In genomic region chr7:127136181-127137071, GRCm38 (mm10) we compare ENCODE assay signal across 18 mouse cellular contexts. TPM values are rescaled to one million over a fixed set of nuclear protein-coding genes. Genes with fewer than 3 reads are reported as not detected.
DNase-seq lines count a peak whose midpoint lies in the region; ATAC-seq lines count a peak whose summit lies in the region.
"Had no signal": no experiment of that assay in that cellular context is flagged by ENCODE, and none has a peak within 500 bp of the region (broad histone marks: within the 10 kb centered on the region; RNA-seq: fewer than 3 reads in every experiment).

No protein-coding gene starts in this region.

- peak; percentile 41 for DNase-seq in 416B (ENCODE audit: low read depth)
- DNase-seq in induced T-regulatory cell, adult 2 months (ENCODE audit: low read depth) = peak; percentile 68
- no peak for DNase-seq in adrenal gland, adult (ENCODE audit: inconsistent age in 2 of 2, low spot score in 1 of 2)
- no peak for DNase-seq in lung, postnatal 25 days (ENCODE audit: low spot score)
- DNase-seq in layer of hippocampus, adult 9-10 months (ENCODE audit: low spot score) = no peak
- no peak for DNase-seq in heart, postnatal 36 days
- DNase-seq: adrenal gland, adult 2 months; embryo, embryonic 11 days; kidney, adult 2 months; lung, postnatal 36 days had no signal

- peak; percentile 13 for ATAC-seq in CD4-positive, CD25-positive, alpha-beta regulatory T cell, adult 4 months
- ATAC-seq in monocyte, adult 5-6 weeks (replicated peaks; ENCODE audit: insufficient number of reproducible peaks, low FRiP score, low TSS enrichment, poor library complexity, severe bottlenecking) = peak; percentile 7

- intact Hi-C loops in heart, postnatal 36 days (cut with DNase I) = no loop called here

RNA-seq across cellular contexts. Expression of gene Spn, which starts 1.2 kb away (rescaled TPM):
- polyA plus RNA-seq in CD4-positive, CD25-positive, alpha-beta regulatory T cell, adult 4 months (2017; shearing (Covaris generic)) = 100 to 1,000 TPM; 101 to 103 TPM
- total RNA-seq in monocyte, adult 5-6 weeks (2017) = 1,218 to 1,278 TPM (median 1,233 TPM) in 3 replicates
- total RNA-seq in heart, postnatal 36 days (2021) = under 1 TPM; 0.76 to 0.92 TPM
- polyA plus RNA-seq: limb, embryonic 12.5 days had no signal

RNA-seq across cellular contexts. Expression of gene Qprt, which starts 14.4 kb away (rescaled TPM):
- 10 to 100 TPM in 1 of 2 experiments, 1 to 10 TPM in 1; 7.5 to 15.2 TPM for polyA plus RNA-seq in CD4-positive, CD25-positive, alpha-beta regulatory T cell, adult 4 months (2017; shearing (Covaris generic))
- 5.1 to 16.1 TPM (median 9.1 TPM) in 3 replicates for total RNA-seq in monocyte, adult 5-6 weeks (2017)
- total RNA-seq in heart, postnatal 36 days (2021) = not detected
- total RNA-seq: heart, adult 8-10 months; layer of hippocampus, adult 2 months had no signal

RNA-seq across cellular contexts. Expression of gene AI467606, which starts 45.3 kb away (rescaled TPM):
- 100 to 1,000 TPM; 274 to 321 TPM for polyA plus RNA-seq in CD4-positive, CD25-positive, alpha-beta regulatory T cell, adult 4 months (2017; shearing (Covaris generic))
- 34.3 to 52.4 TPM (median 39.3 TPM) in 3 replicates for total RNA-seq in monocyte, adult 5-6 weeks (2017)
- total RNA-seq in heart, postnatal 36 days (2021) = 1 to 10 TPM; 1.6 to 1.9 TPM

RNA-seq across cellular contexts. Expression of gene Zg16, which starts 49.3 kb away (rescaled TPM):
- polyA plus RNA-seq in CD4-positive, CD25-positive, alpha-beta regulatory T cell, adult 4 months (2017; shearing (Covaris generic)) = under 1 TPM in 1 of 2 experiments, not detected in 1; 0.81 TPM
- not detected in 3 replicates for total RNA-seq in monocyte, adult 5-6 weeks (2017)
- not detected for total RNA-seq in heart, postnatal 36 days (2021)
- total RNA-seq: adrenal gland, adult 2 months; ES-E14; heart, adult 8-10 months; layer of hippocampus, adult 2 months had no signal
- polyA plus RNA-seq: hindbrain, embryonic 13.5 days; kidney, adult 2 months; limb, embryonic 12.5 days; neural tube, embryonic 11.5 days had no signal

RNA-seq across cellular contexts. Expression of gene Cd2bp2, which starts 59.4 kb away (rescaled TPM):
- polyA plus RNA-seq in CD4-positive, CD25-positive, alpha-beta regulatory T cell, adult 4 months (2017; shearing (Covaris generic)) = 10 to 100 TPM; 39.7 to 51.9 TPM
- 48.7 to 89.2 TPM (median 59.8 TPM) in 3 replicates for total RNA-seq in monocyte, adult 5-6 weeks (2017)
- 10 to 100 TPM; 36.9 to 38.0 TPM for total RNA-seq in heart, postnatal 36 days (2021)

Comparison
In these comparisons a context has a peak if more than half of its experiments do, and no peak if none do; other contexts are left out.
1. DNase-seq: peak in 416B (single experiment) and induced T-regulatory cell, adult 2 months (single experiment); none in adrenal gland, adult (0 of 2), lung, postnatal 25 days (single experiment), layer of hippocampus, adult 9-10 months (single experiment) and heart, postnatal 36 days (0 of 2).
2. RNA of gene Spn, which starts 1.2 kb away (total RNA-seq): 1,218 to 1,278 TPM in monocyte, adult 5-6 weeks; 0.76 to 0.92 TPM in heart, postnatal 36 days; every median in the first group is over 100 times any median in the second.
3. RNA of gene AI467606, which starts 45.3 kb away (total RNA-seq): 34.3 to 52.4 TPM in monocyte, adult 5-6 weeks; 1.6 to 1.9 TPM in heart, postnatal 36 days; every median in the first group is over 10 times any median in the second.